Mouse (Mus musculus): ENCODE results near the gene Ranbp6. TPM values are rescaled to one million over a fixed set of nuclear protein-coding genes. Genes with fewer than 3 reads are reported as not detected.

The Ranbp6 gene
- polyA plus RNA-seq, 1 experiment from 2014 or later = 13.7 TPM

DNA sequence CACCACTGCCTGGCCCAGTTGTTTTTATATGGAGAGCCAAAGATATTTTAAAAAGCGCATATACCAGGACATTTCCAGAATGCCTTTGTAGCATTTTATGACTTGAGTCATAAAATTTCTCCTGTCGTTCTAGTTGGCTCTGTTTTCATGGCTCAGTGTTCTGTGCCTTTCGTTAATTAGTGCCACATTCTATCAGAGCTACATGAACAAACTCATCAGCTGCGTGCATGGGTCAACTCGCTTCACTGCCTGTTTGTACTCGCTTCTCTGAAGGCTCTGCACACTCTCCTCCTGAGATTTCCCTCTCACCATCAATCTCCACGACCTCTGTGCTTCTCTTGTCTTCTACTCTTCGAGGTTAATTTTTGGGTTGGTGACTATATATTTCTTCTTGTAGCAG, 30.2 kb upstream of the Ranbp6 start:
- Histone ChIP-seq H3K36me3 (ENCODE audit: control insufficient read depth, insufficient read depth, low read length) (no peaks in the 10 kb centered on the region), H3K27ac (ENCODE audit: low read length) (no peak overlapping the region), H3K4me2 (ENCODE audit: low read depth, low read length) (no peak overlapping the region), H3K4me3 (ENCODE audit: low read length) (no peak overlapping the region), H3K9ac (ENCODE audit: low read length) (no peak overlapping the region), H3K4me1 (replicated peaks; ENCODE audit: control insufficient read depth, insufficient read depth, low read length) (no peaks in the 10 kb centered on the region; the same call in 1 of the 2 replicates), H3K9me3 (ENCODE audit: control insufficient read depth, low read length) (no peaks in the 10 kb centered on the region), H3K27me3 (ENCODE audit: control insufficient read depth, insufficient read depth, low read depth, low read length) (no peaks in the 10 kb centered on the region)
- WGBS = 76% methylated on average over 8 of the region's 8 CpGs
- ATAC-seq (ENCODE audit: low read depth) = no peak

DNA sequence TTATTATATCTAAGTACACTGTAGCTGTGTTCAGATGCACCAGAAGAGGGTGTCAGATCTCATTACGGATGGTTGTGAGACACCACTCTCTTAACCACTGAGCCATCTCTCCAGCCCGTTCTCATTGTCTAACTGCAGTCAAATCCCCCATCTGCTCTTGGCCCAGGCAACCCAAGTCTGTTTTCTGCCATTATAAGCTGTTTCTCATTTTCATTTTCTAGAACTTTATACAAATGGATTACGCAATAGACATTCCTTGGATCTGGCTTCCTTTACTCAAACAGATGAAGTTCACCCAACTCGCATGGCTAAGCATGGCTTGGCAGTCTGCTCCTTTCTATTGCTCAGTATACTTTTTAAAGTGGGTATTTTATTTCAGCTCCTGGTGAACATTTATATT, 27.9 kb upstream of the Ranbp6 start:
- Histone ChIP-seq H3K4me1 (replicated peaks; ENCODE audit: control insufficient read depth, insufficient read depth, low read length) (no peaks in the 10 kb centered on the region; the same call in 1 of the 2 replicates), H3K9ac (ENCODE audit: low read length) (no peak overlapping the region), H3K9me3 (ENCODE audit: control insufficient read depth, low read length) (no peaks in the 10 kb centered on the region), H3K4me3 (ENCODE audit: low read length) (no peak overlapping the region), H3K36me3 (ENCODE audit: control insufficient read depth, insufficient read depth, low read length) (no peaks in the 10 kb centered on the region), H3K4me2 (ENCODE audit: low read depth, low read length) (no peak overlapping the region), H3K27ac (ENCODE audit: low read length) (no peak overlapping the region), H3K27me3 (ENCODE audit: control insufficient read depth, insufficient read depth, low read depth, low read length) (no peaks in the 10 kb centered on the region)
- WGBS = 60% methylated on average over 4 of the region's 4 CpGs
- ATAC-seq (ENCODE audit: low read depth) = peak; percentile 76

DNA sequence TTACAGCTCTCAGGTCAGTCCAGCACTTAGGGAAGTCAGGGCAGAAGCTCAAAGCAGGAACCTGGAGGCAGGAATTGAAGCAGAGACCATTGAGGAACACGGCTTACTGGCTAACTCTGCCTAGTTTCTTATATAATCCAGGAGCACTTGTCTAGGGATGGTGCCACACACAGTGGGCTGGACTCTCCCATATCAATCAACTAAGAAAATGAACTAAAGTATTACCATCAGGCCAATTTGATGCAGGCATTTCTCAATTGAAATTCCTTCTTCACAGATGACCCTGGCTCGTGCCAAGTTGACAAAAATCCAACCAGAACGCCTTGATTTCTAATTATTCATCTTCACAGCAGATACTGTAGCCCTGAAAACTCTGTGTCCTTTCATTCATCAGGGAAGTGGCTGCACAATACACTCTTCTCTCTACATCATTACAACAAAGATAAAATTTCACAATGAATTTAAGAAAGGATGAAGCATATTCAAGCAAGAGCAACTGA, 25.9 kb upstream of the Ranbp6 start:
- Histone ChIP-seq H3K4me3 (ENCODE audit: low read length) (no peak overlapping the region), H3K36me3 (ENCODE audit: control insufficient read depth, insufficient read depth, low read length) (no peaks in the 10 kb centered on the region), H3K9me3 (ENCODE audit: control insufficient read depth, low read length) (no peaks in the 10 kb centered on the region), H3K4me1 (replicated peaks; ENCODE audit: control insufficient read depth, insufficient read depth, low read length) (no peaks in the 10 kb centered on the region; the same call in 1 of the 2 replicates), H3K27me3 (ENCODE audit: control insufficient read depth, insufficient read depth, low read depth, low read length) (no peaks in the 10 kb centered on the region), H3K27ac (ENCODE audit: low read length) (no peak overlapping the region), H3K4me2 (ENCODE audit: low read depth, low read length) (no peak overlapping the region), H3K9ac (ENCODE audit: low read length) (no peak overlapping the region)
- ATAC-seq (ENCODE audit: low read depth) = no peak
- WGBS = 72% methylated on average over 3 of the region's 3 CpGs

DNA sequence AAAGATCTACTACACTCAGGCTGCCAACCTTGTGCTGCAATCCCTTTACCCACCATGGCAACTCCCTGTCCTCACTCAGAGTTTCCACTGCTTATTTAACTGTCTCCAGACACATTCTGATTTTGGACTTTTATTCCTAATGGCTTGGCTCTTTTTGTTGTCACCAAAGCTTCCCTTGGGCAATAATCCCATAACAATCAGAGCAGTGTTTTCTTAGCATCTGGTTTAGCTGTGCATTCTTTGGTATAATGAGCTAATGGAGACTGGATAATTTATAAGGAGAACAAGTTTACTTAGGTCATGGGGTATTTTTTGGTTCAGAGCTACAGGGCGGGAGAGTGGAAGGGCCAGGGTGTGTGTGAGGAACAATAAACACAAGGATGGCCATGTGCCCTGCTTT, 25.4 kb upstream of the Ranbp6 start:
- no peak overlapping the region for H3K4me3 ChIP-seq (ENCODE audit: low read length)
- H3K27ac ChIP-seq (ENCODE audit: low read length) = no peak overlapping the region
- H3K4me1 ChIP-seq (replicated peaks; ENCODE audit: control insufficient read depth, insufficient read depth, low read length) = no peaks in the 10 kb centered on the region
- H3K4me2 ChIP-seq (ENCODE audit: low read depth, low read length) = no peak overlapping the region
- 77% methylated on average over 1 of the region's 1 CpGs for WGBS
- no peaks in the 10 kb centered on the region for H3K27me3 ChIP-seq (ENCODE audit: control insufficient read depth, insufficient read depth, low read depth, low read length)
- no peaks in the 10 kb centered on the region for H3K36me3 ChIP-seq (ENCODE audit: control insufficient read depth, insufficient read depth, low read length)
- no peaks in the 10 kb centered on the region for H3K9me3 ChIP-seq (ENCODE audit: control insufficient read depth, low read length)
- H3K9ac ChIP-seq (ENCODE audit: low read length) = no peak overlapping the region
- ATAC-seq (ENCODE audit: low read depth) = no peak

DNA sequence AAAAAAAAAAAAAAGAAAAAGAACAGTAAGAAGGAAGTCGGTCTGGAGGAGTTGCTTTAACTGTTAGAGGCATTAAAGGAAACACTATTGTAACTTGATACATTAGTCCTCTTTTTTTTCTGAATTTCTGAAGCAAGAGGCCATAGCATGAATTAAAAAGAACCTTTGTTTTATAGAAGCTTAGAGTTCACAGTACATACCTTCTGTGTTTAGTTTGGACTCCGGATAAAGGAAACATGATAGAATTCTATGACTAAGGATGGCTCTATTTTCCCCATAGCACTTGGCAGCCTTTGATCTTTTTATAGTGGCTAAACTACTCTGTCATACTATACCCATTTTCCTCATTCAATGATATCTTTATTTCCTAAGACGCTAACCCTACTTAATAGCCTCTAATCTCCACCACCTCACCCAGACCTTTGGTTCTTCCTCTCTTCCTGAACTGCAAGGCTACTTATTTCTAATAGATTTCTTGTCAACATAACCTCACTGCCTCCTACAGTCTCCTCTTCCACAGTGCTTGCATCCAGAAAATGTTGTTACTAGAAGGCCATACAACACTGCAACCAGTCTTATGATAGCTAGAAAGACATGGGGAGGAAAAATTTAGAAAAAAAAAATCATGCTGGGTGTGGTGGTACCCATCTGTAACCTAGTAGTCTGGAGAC, 22.7 kb upstream of the Ranbp6 start:
- Histone ChIP-seq H3K4me1 (replicated peaks; ENCODE audit: control insufficient read depth, insufficient read depth, low read length) (no peaks in the 10 kb centered on the region), H3K9me3 (ENCODE audit: control insufficient read depth, low read length) (no peaks in the 10 kb centered on the region), H3K4me2 (ENCODE audit: low read depth, low read length) (no peak overlapping the region), H3K36me3 (ENCODE audit: control insufficient read depth, insufficient read depth, low read length) (no peaks in the 10 kb centered on the region), H3K27ac (ENCODE audit: low read length) (no peak overlapping the region), H3K4me3 (ENCODE audit: low read length) (no peak overlapping the region), H3K27me3 (ENCODE audit: control insufficient read depth, insufficient read depth, low read depth, low read length) (no peaks in the 10 kb centered on the region), H3K9ac (ENCODE audit: low read length) (no peak overlapping the region)
- ATAC-seq (ENCODE audit: low read depth) = peak; percentile 57; the same call in 1 of the 2 replicates
- 25% methylated on average over 3 of the region's 3 CpGs for WGBS

DNA sequence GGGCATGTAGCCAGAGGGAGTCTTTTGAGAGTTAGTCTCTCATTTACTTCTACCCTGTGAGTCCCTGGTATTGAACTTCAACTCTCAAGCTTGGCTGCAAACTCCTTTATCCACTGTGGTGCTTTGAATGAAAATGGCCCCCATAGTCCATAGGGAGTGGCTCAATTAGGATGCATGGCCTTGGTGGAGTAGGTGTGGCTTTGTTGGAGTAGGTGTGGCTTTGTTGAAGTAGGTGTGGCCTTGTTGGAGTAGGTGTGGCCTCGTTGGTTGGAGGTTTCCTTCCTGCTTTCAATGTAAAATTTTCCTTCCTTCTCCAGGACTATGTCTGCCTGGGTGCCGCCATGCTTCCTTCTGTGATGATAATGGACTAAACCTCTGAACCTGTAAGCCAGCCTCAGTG, 18.1 kb upstream of the Ranbp6 start:
- no peak for ATAC-seq (ENCODE audit: low read depth)
- Histone ChIP-seq H3K27me3 (ENCODE audit: control insufficient read depth, insufficient read depth, low read depth, low read length) (no peaks in the 10 kb centered on the region), H3K4me3 (ENCODE audit: low read length) (no peak overlapping the region), H3K9ac (ENCODE audit: low read length) (no peak overlapping the region), H3K4me1 (replicated peaks; ENCODE audit: control insufficient read depth, insufficient read depth, low read length) (no peaks in the 10 kb centered on the region), H3K36me3 (ENCODE audit: control insufficient read depth, insufficient read depth, low read length) (no peaks in the 10 kb centered on the region), H3K9me3 (ENCODE audit: control insufficient read depth, low read length) (no peaks in the 10 kb centered on the region), H3K27ac (ENCODE audit: low read length) (no peak overlapping the region), H3K4me2 (ENCODE audit: low read depth, low read length) (no peak overlapping the region)
- WGBS = 58% methylated on average over 2 of the region's 2 CpGs

DNA sequence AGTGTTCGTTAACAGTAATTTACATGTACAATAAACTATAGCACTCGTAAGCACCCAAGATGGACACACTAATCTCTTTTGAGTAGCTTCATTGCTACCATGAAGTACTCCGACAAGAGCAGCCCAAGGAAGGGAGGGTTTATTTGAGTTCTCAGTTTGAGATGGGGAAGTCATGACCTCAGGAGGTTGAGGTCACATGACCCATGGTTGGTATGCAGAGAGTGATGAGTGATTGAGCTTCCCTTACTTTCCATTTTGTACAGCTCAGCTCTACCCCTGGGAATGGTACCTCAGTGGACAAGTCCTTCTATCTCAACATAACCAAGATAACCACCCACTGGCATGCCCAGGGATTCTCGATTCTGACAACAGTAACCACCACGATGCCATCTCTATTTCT, 15.8 kb upstream of the Ranbp6 start:
- H3K36me3 ChIP-seq (ENCODE audit: control insufficient read depth, insufficient read depth, low read length) = no peaks in the 10 kb centered on the region
- no peak for ATAC-seq (ENCODE audit: low read depth)
- no peak overlapping the region for H3K9ac ChIP-seq (ENCODE audit: low read length)
- 59% methylated on average over 5 of the region's 5 CpGs for WGBS
- H3K4me2 ChIP-seq (ENCODE audit: low read depth, low read length) = no peak overlapping the region
- no peak overlapping the region for H3K27ac ChIP-seq (ENCODE audit: low read length)
- no peaks in the 10 kb centered on the region for H3K27me3 ChIP-seq (ENCODE audit: control insufficient read depth, insufficient read depth, low read depth, low read length)
- no peaks in the 10 kb centered on the region for H3K4me1 ChIP-seq (replicated peaks; ENCODE audit: control insufficient read depth, insufficient read depth, low read length)
- H3K9me3 ChIP-seq (ENCODE audit: control insufficient read depth, low read length) = no peaks in the 10 kb centered on the region
- no peak overlapping the region for H3K4me3 ChIP-seq (ENCODE audit: low read length)

DNA sequence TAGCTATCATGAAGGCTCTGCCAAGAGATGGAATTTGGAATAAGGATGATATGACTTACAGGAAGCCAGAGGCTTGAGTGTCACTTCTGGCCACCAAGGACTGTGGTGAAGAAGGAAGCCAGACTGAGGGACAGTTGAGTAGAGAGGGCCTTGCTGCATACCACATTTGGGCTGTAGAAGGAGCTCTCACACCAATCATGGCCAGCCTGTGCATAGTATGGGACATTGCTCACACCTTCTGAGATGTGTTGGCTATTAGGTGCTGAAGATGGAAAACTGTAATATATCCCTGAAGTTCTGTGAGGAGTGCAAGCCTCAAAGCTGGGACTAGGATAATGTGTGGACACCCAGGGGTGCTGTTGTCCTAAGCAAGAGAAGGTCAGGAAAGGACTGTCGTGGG, 13.9 kb upstream of the Ranbp6 start:
- H3K4me3 ChIP-seq (ENCODE audit: low read length) = no peak overlapping the region
- WGBS = 69% methylated on average over 1 of the region's 1 CpGs
- H3K4me2 ChIP-seq (ENCODE audit: low read depth, low read length) = no peak overlapping the region
- no peak overlapping the region for H3K27ac ChIP-seq (ENCODE audit: low read length)
- no peaks in the 10 kb centered on the region for H3K9me3 ChIP-seq (ENCODE audit: control insufficient read depth, low read length)
- H3K4me1 ChIP-seq (replicated peaks; ENCODE audit: control insufficient read depth, insufficient read depth, low read length) = no peaks in the 10 kb centered on the region
- ATAC-seq (ENCODE audit: low read depth) = peak; percentile 89
- peaks cover 2% of the 10 kb centered on the region; the same call in 1 of the 2 replicates for H3K27me3 ChIP-seq (ENCODE audit: control insufficient read depth, insufficient read depth, low read depth, low read length)
- no peaks in the 10 kb centered on the region for H3K36me3 ChIP-seq (ENCODE audit: control insufficient read depth, insufficient read depth, low read length)
- H3K9ac ChIP-seq (ENCODE audit: low read length) = no peak overlapping the region

DNA sequence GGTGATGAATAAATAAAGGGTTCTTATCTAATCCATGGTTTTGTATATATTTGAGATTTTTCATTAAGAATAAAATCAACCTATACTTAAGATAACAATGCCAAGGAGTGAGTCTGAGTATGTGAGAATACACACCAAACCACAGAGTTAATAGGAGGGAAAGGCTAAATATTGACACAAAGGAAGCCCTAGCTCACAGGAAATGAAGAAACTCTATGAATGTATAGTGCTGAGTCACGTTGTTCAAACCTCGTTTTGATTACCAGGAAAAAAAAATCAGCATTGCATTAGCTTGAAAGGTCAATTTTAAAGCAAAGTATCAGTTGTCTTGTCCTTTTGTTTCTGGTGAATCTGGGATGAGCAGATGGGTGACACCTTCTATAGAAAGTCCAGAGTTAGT, 12.2 kb upstream of the Ranbp6 start:
- no peak overlapping the region for H3K4me2 ChIP-seq (ENCODE audit: low read depth, low read length)
- H3K36me3 ChIP-seq (ENCODE audit: control insufficient read depth, insufficient read depth, low read length) = no peaks in the 10 kb centered on the region
- ATAC-seq (ENCODE audit: low read depth) = no peak
- no peaks in the 10 kb centered on the region for H3K4me1 ChIP-seq (replicated peaks; ENCODE audit: control insufficient read depth, insufficient read depth, low read length)
- peaks cover 2% of the 10 kb centered on the region; the same call in 1 of the 2 replicates for H3K27me3 ChIP-seq (ENCODE audit: control insufficient read depth, insufficient read depth, low read depth, low read length)
- H3K9ac ChIP-seq (ENCODE audit: low read length) = no peak overlapping the region
- no peaks in the 10 kb centered on the region for H3K9me3 ChIP-seq (ENCODE audit: control insufficient read depth, low read length)
- no peak overlapping the region for H3K4me3 ChIP-seq (ENCODE audit: low read length)
- WGBS = 16% methylated on average over 2 of the region's 2 CpGs
- no peak overlapping the region for H3K27ac ChIP-seq (ENCODE audit: low read length)
